Mouse (Mus musculus): Measurements from ENCODE around the gene Rcor3.

DNA sequence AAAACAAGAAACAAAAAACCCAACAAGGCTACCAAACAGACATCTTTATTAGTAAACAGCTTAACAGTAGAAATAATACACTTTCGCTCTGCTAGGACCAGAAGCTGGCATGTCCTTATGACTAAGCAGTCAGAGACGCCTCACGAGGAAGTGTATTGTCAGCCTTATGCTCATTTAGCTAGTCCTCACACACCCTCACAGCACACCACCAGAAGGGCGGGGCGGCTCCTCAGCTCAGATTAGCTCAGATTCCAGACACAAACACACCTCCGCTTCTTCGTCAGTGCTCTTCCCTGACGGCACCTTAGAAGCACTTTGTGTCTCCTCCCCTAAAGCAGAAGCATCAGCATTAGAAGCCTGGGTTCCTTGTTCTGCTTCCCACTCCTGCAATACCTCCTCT lies 36.5 kb downstream of the Rcor3 start:
- TF ChIP-seq GABPA (IDR thresholded peaks at IDR 0.05; ENCODE audit: insufficient replicate concordance, low read depth, low read length), result no peak
- TF ChIP-seq CTCF (conservative IDR thresholded peaks at IDR 0.05 in 1 of 2, IDR thresholded peaks at IDR 0.05 in 1 of 2; ENCODE audit: low read depth in 2 of 2, low read length in 2 of 2), result no peak
- TF ChIP-seq JUND (conservative IDR thresholded peaks at IDR 0.05; ENCODE audit: low read depth, low read length), result no peak
- no peak for TF ChIP-seq RAD21 (IDR thresholded peaks at IDR 0.05; ENCODE audit: low read depth, low read length)
- no peak for TF ChIP-seq MAX (IDR thresholded peaks at IDR 0.05; ENCODE audit: low read length)
- TF ChIP-seq ZKSCAN1 (IDR thresholded peaks at IDR 0.05; ENCODE audit: borderline replicate concordance, low read depth, low read length), result no peak
- no peak for TF ChIP-seq POLR2A (IDR thresholded peaks at IDR 0.05; ENCODE audit: low read depth, low read length)
- no peak for TF ChIP-seq EP300 (IDR thresholded peaks at IDR 0.05; ENCODE audit: low read length)
- no peak for TF ChIP-seq MEF2A (IDR thresholded peaks at IDR 0.05; ENCODE audit: borderline replicate concordance, low read depth, low read length)
- TF ChIP-seq POLR2AphosphoS2 (IDR thresholded peaks at IDR 0.05; ENCODE audit: low read depth, low read length), result no peak
- no peak for TF ChIP-seq TCF12 (IDR thresholded peaks at IDR 0.05; ENCODE audit: low read depth, low read length)
- TF ChIP-seq KAT2A (IDR thresholded peaks at IDR 0.05; ENCODE audit: insufficient replicate concordance, low read length), result no peak
- no peak for TF ChIP-seq MXI1 (IDR thresholded peaks at IDR 0.05; ENCODE audit: low read depth, low read length)

All from CH12.LX (cell line).